Mouse (Mus musculus) bone marrow, adult 2 months (tissue): ENCODE data around the gene Kcnh4. TPM values are rescaled to one million over a fixed set of nuclear protein-coding genes. Genes with fewer than 3 reads are reported as not detected.

Source experiments
- H3K27ac ChIP-seq: fragments of 200-500 bp; 2 replicates; pipeline ENCODE4 v1.5.1; 2012; ENCODE audit warnings: low read depth, mild to moderate bottlenecking, control low read depth, inconsistent platforms, low read length; ENCODE audit not compliant: control insufficient read depth, poor library complexity, insufficient read depth
- H3K4me1 ChIP-seq: fragments of 200-500 bp; 2 replicates; pipeline ENCODE4 v1.6.1; 2011; ENCODE audit warnings: low read length; ENCODE audit not compliant: control insufficient read depth, insufficient read depth
- H3K4me3 ChIP-seq: fragments of 200-500 bp; replicated peaks from 2 replicates; pipeline ENCODE3; 2011; ENCODE audit warnings: mild to moderate bottlenecking, low read depth, low read length, control low read depth; ENCODE audit not compliant: control insufficient read depth
- CTCF ChIP-seq: fragments of 200-500 bp; IDR thresholded peaks from 2 replicates; pipeline ENCODE4 v1.5.1; 2011; ENCODE audit warnings: low read length, control low read depth; ENCODE audit not compliant: control insufficient read depth, insufficient read depth
- POLR2A ChIP-seq: fragments of 200-500 bp; IDR thresholded peaks from 2 replicates; pipeline ENCODE4 v1.6.1; 2011; ENCODE audit warnings: low read depth, mild to moderate bottlenecking, control low read depth, low read length, borderline replicate concordance; ENCODE audit not compliant: control insufficient read depth
- WGBS: fragments of 180-500 bp; shearing (Covaris S2); methylation state at CpG from one replicate; pipeline ENCODE4 v1.1.7; 2018; 5-methylcytosine and 5-hydroxymethylcytosine counted together
- polyA plus RNA-seq: library from polyadenylated mRNA; stranded (reverse); fragments of >200 nt; gene quantifications from 2 replicates; pipeline ENCODE4 v1.2.4, GENCODE M21; 2011; ENCODE audit warnings: low replicate concordance; ENCODE audit not compliant: missing spikeins, insufficient read depth, insufficient read length

Gene Kcnh4
- polyA plus RNA-seq, 1 experiment, result not detected

DNA sequence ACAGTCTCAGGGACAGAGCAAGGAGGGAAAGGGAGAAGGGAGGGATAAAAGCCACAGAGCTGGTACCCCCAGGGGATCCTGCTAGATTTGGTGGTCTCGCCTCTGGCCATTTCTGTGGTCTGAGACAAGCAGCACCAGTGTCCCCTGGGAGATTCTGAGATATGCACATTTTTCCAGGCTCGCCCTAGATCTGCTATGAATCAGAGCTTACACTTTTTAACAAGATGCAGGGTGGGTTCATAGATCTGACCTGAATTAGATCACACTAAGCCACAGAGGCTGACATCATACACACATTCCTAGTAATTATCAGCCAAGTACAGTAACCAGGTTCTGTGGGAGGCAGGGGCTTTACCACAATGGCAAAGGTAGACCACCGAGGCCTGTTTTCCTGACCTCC is 30.0 kb upstream of the Kcnh4 start:
- Histone ChIP-seq H3K4me1 (no peaks in the 10 kb centered on the region; the same call in 1 of the 2 replicates), H3K27ac (no peak overlapping the region), H3K4me3 (no peak overlapping the region)
- TF ChIP-seq POLR2A (no peak), CTCF (no peak)
- WGBS, result 88% methylated on average over 3 of the region's 3 CpGs

DNA sequence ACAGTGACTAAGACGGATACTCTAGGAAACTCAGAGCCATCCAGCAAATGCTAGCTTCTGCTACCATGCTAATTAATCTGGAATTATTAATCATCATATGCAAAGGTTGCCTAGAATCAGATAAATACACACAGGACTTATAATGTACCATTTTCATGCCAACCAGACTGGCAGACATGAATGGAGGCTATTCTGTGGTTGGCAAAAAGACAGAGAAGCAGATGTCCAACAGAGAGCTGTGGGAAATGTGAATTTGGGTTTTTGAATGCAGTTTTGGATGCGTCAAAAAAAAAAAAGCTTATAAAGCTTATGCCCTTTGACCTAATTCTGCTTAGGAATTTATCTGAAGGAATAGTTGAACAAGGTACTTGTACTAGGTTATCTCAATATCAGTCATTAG is 26.0 kb upstream of the Kcnh4 start:
- no peak overlapping the region for H3K4me3 ChIP-seq
- no peak overlapping the region for H3K27ac ChIP-seq
- WGBS, result 94% methylated on average over 2 of the region's 2 CpGs
- H3K4me1 ChIP-seq, result no peaks in the 10 kb centered on the region
- TF ChIP-seq CTCF (no peak), POLR2A (no peak)

DNA sequence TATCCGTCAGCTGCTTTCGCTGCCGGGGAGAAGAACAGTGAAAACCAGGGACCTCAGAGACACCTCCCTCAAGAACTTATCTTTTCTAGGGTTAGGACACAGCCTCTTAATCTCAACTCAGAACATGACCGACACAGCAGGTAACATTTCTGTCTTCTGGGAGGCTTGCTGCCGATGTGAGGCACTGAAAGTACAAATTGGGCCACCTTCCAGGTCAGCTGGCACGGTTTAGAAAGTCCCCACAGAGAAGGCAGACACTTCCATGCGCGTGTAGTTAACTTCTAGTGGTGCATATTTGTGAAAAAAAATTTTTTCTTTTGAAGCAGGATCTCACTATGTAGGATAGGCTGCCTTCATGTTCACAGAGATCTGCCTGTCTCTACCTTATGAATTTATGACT is 24.5 kb upstream of the Kcnh4 start:
- H3K27ac ChIP-seq, result no peak overlapping the region
- TF ChIP-seq CTCF (no peak), POLR2A (no peak)
- whole genome bisulfite sequencing, result 89% methylated on average over 8 of the region's 8 CpGs
- no peak overlapping the region for H3K4me3 ChIP-seq
- H3K4me1 ChIP-seq, result no peaks in the 10 kb centered on the region

DNA sequence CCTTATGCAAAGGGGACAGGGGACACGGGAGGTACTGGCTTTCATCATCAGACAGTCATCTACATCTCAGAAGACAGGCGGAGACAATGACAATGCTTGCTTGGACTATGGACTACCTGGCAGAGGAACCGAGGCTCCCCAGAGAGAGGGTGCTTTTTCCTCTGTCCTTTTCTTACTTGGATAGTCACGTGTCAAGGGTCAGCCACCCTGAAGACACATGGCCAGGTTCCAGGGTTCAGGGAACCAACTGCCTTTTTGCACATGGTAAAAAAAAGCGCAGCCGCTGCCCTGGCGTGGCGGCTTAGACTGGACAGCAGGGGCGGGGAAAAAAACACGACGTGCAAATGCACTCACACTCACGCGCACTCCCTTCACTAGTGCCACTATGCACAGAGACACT is 22.8 kb upstream of the Kcnh4 start:
- Histone ChIP-seq H3K4me1 (no peaks in the 10 kb centered on the region), H3K27ac (no peak overlapping the region), H3K4me3 (no peak overlapping the region)
- TF ChIP-seq POLR2A (no peak), CTCF (no peak)
- WGBS, result 90% methylated on average over 13 of the region's 13 CpGs

DNA sequence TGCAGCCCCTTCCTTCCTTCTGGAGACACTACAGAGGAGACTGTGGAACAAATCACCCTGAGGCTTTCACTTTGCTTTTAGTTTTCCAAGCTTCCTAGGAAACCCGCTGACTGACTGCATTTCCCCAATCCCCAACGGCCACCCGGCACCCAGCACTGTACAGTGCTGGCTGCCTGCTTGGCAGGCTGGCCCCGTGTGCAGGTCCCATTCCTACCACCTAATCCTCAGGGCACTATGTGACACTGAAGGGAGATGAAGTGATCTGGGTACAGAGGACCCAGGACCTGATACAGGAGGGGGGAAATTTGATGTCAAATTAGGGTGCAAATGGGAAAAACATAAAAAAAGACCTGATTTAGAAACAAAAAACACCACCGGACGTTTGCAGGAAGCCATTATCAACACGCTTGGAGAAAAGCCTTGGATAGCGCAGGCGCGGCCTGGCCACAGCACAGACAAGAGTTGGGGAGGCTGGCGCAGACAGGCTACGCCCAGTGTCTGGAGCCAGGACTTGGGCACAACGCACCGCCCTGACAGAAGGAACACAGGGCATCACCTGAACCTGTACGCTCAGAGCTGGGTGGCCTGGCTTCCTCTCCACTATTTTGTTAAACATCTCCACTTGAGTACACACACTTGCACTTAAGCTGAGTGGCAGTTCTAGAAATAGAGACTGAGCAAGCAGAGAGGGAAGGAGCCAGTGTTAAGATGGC is 22.2 kb upstream of the Kcnh4 start:
- no peak overlapping the region for H3K27ac ChIP-seq
- no peak for TF ChIP-seq CTCF
- no peak for TF ChIP-seq POLR2A
- H3K4me3 ChIP-seq, result no peak overlapping the region
- 87% methylated on average over 15 of the region's 15 CpGs for WGBS
- H3K4me1 ChIP-seq, result no peaks in the 10 kb centered on the region; the same call in 1 of the 2 replicates

DNA sequence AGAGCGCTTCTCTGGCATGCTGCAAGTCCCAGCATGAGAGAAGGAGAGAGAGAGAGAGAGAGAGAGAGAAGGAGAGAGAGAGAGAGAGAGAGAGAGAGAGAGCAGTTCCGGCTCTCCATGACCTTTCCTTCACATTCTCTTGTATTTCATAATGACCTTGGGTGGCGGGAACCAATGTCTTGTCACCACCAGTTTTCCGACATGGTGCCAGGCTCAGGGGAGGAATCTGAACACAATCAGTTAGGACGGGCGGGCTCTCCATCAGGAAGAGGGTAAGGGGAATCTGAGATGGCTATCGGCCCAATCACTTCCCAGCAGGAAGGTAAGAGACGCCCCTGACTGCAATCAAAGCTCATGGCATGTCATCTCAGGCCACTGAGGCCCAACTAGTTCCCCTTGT is 20.5 kb upstream of the Kcnh4 start:
- no peak overlapping the region for H3K4me3 ChIP-seq
- no peaks in the 10 kb centered on the region; the same call in 1 of the 2 replicates for H3K4me1 ChIP-seq
- no peak for TF ChIP-seq CTCF
- no peak for TF ChIP-seq POLR2A
- H3K27ac ChIP-seq, result no peak overlapping the region
- 87% methylated on average over 8 of the region's 8 CpGs for WGBS

DNA sequence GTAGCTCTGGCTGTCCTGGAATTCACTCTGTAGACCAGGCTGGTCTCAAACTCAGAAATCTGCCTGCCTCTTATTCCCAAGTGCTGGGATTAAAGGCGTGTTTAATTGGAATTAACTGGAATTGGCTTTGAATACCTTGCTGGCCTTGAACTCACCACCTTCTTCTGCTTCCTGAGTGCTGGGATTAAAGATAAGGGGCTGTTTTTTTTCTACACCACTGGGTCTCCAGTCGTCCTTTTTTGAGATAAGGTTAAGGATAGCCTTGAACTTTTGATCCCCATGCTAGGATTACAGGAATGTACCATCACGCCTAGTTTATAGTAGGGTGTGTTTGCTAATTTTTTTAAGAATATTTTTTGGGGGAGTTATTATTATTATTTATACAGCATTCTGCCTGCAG is 18.3 kb upstream of the Kcnh4 start:
- TF ChIP-seq CTCF, result no peak
- TF ChIP-seq POLR2A, result no peak
- Histone ChIP-seq H3K4me3 (no peak overlapping the region), H3K27ac (no peak overlapping the region), H3K4me1 (no peaks in the 10 kb centered on the region; the same call in 1 of the 2 replicates)
- 76% methylated on average over 3 of the region's 3 CpGs for WGBS

DNA sequence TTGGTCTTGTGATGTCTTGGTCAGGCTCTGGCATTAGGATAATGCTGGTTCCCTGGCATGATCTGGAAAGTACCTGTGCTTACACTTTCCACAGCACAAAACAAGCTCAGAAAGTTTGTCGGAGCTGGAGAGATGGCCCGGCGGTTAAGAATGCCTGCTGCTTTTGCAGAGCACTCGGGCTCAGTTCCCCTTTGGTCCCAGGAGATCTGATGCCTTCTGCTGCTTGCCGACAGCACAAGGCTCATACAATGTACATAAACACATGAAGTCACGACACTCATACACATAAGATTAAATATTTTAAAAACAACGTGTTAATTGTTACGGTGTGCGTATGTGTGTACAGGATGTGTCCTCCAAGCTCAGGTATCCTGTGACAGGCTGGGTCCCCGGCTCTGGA is 16.2 kb upstream of the Kcnh4 start:
- peaks cover 2% of the 10 kb centered on the region; the same call in 1 of the 2 replicates for H3K4me1 ChIP-seq
- no peak overlapping the region for H3K4me3 ChIP-seq
- peak overlapping the region; percentile 48; the same call in 1 of the 2 replicates for H3K27ac ChIP-seq
- 66% methylated on average over 10 of the region's 10 CpGs for WGBS
- no peak for TF ChIP-seq POLR2A
- TF ChIP-seq CTCF, result no peak
